In genomic region chr9:14634155-14634554, GRCm38 (mm10) we compare ENCODE assay signal across 12 mouse cellular contexts. TPM values are rescaled to one million over a fixed set of nuclear protein-coding genes. Genes with fewer than 3 reads are reported as not detected.
DNase-seq lines count a peak whose midpoint lies in the region; ATAC-seq and TF ChIP-seq lines count a peak whose summit lies in the region.
"Had no signal": no experiment of that assay in that cellular context is flagged by ENCODE, and none has a peak within 500 bp of the region (broad histone marks: within the 10 kb centered on the region; RNA-seq: fewer than 3 reads in every experiment).

No protein-coding gene starts in this region.

- 13% methylated on average over 15 of the region's 15 CpGs for WGBS in hindbrain, embryonic 13.5 days
- 11% methylated on average over 15 of the region's 15 CpGs for WGBS in neural tube, embryonic 15.5 days

- H3K27ac ChIP-seq in hindbrain, embryonic 13.5 days, result no peak overlapping the region
- H3K27ac ChIP-seq in neural tube, embryonic 15.5 days (replicated peaks), result no peak overlapping the region
- H3K27ac ChIP-seq in gastrocnemius, adult 2 months, result no peak overlapping the region
- H3K27ac ChIP-seq: limb, embryonic 15.5 days had no signal

- ATAC-seq in hindbrain, embryonic 13.5 days (ENCODE audit: low FRiP score), result peak; percentile 90
- ATAC-seq in neural tube, embryonic 15.5 days (ENCODE audit: low FRiP score), result peak; percentile 87

- peaks cover 20% of the 10 kb centered on the region for H3K27me3 ChIP-seq in hindbrain, embryonic 13.5 days
- H3K27me3 ChIP-seq in neural tube, embryonic 15.5 days (replicated peaks), result peaks cover 7% of the 10 kb centered on the region; the same call in 1 of the 2 replicates

- H3K4me1 ChIP-seq in hindbrain, embryonic 13.5 days (replicated peaks), result peaks cover 36% of the 10 kb centered on the region
- peaks cover 27% of the 10 kb centered on the region for H3K4me1 ChIP-seq in neural tube, embryonic 15.5 days

- H3K4me3 ChIP-seq in hindbrain, embryonic 13.5 days, result peak overlapping the region; percentile 8; the same call in 1 of the 2 replicates
- peak overlapping the region; percentile 19; the same call in 1 of the 2 replicates for H3K4me3 ChIP-seq in neural tube, embryonic 15.5 days (replicated peaks)
- H3K4me3 ChIP-seq in gastrocnemius, adult 2 months, result no peak overlapping the region
- H3K4me3 ChIP-seq: limb, embryonic 15.5 days had no signal

- no peak overlapping the region for H3K9ac ChIP-seq in hindbrain, embryonic 13.5 days
- no peak overlapping the region for H3K9ac ChIP-seq in neural tube, embryonic 15.5 days (replicated peaks)
- H3K9ac ChIP-seq: limb, embryonic 15.5 days had no signal

- H3K9me3 ChIP-seq in hindbrain, embryonic 13.5 days, result no peaks in the 10 kb centered on the region
- H3K9me3 ChIP-seq in neural tube, embryonic 15.5 days (replicated peaks), result no peaks in the 10 kb centered on the region
- H3K9me3 ChIP-seq: limb, embryonic 15.5 days had no signal

- no peaks in the 10 kb centered on the region for H3K36me3 ChIP-seq in hindbrain, embryonic 13.5 days
- no peaks in the 10 kb centered on the region for H3K36me3 ChIP-seq in neural tube, embryonic 15.5 days
- H3K36me3 ChIP-seq: limb, embryonic 15.5 days had no signal

- TF ChIP-seq CTCF in gastrocnemius, adult 2 months (IDR thresholded peaks at IDR 0.05), result no peak

- intact Hi-C loops in gastrocnemius, adult 2 months (cut with DNase I), result no loop called here

- H3K4me2 ChIP-seq in hindbrain, embryonic 13.5 days, result peak overlapping the region; percentile 44
- peak overlapping the region; percentile 55 for H3K4me2 ChIP-seq in neural tube, embryonic 15.5 days
- H3K4me2 ChIP-seq: limb, embryonic 15.5 days had no signal

- peak; percentile 32 to 48 for DNase-seq in cerebellum, postnatal 10 days
- no peak for DNase-seq in cerebellum, adult 18-20 months
- peak; percentile 31 to 54 for DNase-seq in left cerebral cortex, adult 18-20 months (ENCODE audit: low spot score in 2 of 2)
- no peak for DNase-seq in left cerebral cortex, adult 9 months (ENCODE audit: low spot score in 2 of 2)
- no peak for DNase-seq in gastrocnemius, adult 2 months
- DNase-seq in thymus, postnatal 4 days, result no peak
- DNase-seq: cerebellum, postnatal 36 days; thymus, postnatal 25 days had no signal

RNA-seq across cellular contexts. Expression of gene Amotl1, which starts 10.7 kb away (rescaled TPM):
- total RNA-seq in left cerebral cortex, adult 18-20 months (2021), result 10 to 100 TPM; 18.3 to 19.8 TPM
- polyA plus RNA-seq in hindbrain, embryonic 13.5 days (2015; fragmentation: Nextera tagmentation; extraction: Ambion mirVana), result 8.8 and 10.4 TPM in 2 replicates
- polyA plus RNA-seq in neural tube, embryonic 15.5 days (2015; fragmentation: Nextera tagmentation; extraction: Ambion mirVana), result 6.8 and 9.3 TPM in 2 replicates
- total RNA-seq in gastrocnemius, adult 2 months (2021), result 100 to 1,000 TPM; 397 to 399 TPM
- total RNA-seq: hematopoietic stem cell, adult 5-6 weeks had no signal

Comparison
In these comparisons a context has a peak if more than half of its experiments do, and no peak if none do; other contexts are left out.
1. DNase-seq: peak in cerebellum, postnatal 10 days (2 of 2) and left cerebral cortex, adult 18-20 months (2 of 2); none in cerebellum, adult 18-20 months (0 of 2), left cerebral cortex, adult 9 months (0 of 2), gastrocnemius, adult 2 months (single experiment) and thymus, postnatal 4 days (single experiment).
2. RNA of gene Amotl1, which starts 10.7 kb away (total RNA-seq): 397 to 399 TPM in gastrocnemius, adult 2 months; 18.3 to 19.8 TPM in left cerebral cortex, adult 18-20 months; every median in the first group is over 10 times any median in the second.